Mouse (Mus musculus) erythroblast, embryonic 14.5 days (primary cell): ENCODE data around the gene Esr1.

ENCODE experiments used
- GATA1 ChIP-seq: IDR thresholded peaks from 2 replicates; pipeline ENCODE4 v1.6.1; 2012; ENCODE audit warnings: low read length, inconsistent platforms, mixed read lengths
- TAL1 ChIP-seq: IDR thresholded peaks from 3 replicates; pipeline ENCODE4 v1.6.1; 2012; ENCODE audit warnings: low read length, inconsistent platforms, mixed read lengths

DNA sequence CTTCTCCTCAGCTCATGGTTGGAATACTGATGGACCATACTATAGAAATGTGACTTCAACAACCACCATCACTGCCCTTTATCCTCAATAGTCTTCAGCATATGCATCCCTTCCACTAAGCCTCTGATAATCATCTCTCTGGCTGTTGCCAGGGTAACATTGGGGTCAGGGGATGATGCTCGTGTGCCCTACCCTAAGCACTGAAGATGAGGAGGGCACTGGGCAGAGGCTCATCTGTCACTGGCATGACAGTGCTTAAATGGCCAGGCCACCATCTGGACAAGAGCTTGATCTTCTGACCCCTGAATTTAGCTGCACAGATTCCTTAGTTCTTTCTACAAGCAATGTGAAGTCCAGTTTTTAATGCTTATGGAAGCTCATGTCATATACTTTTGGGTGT is 405.8 kb downstream of the Esr1 start:
- TF ChIP-seq GATA1 (no peak), TAL1 (no peak)
